Mouse (Mus musculus): Measurements from ENCODE around the gene Spon1. TPM values are rescaled to one million over a fixed set of nuclear protein-coding genes. Genes with fewer than 3 reads are reported as not detected.

Spon1 gene
- polyA plus RNA-seq, 1 experiment from 2014 or later = 22.7 TPM

GRCm38 (mm10) chr7:113791991-113792390 lies 26.2 kb downstream of the Spon1 start:
- Histone ChIP-seq H3K4me1 (no peaks in the 10 kb centered on the region), H3K9ac (no peak overlapping the region), H3K36me3 (no peaks in the 10 kb centered on the region), H3K4me2 (replicated peaks) (no peak overlapping the region), H3K27me3 (no peaks in the 10 kb centered on the region), H3K27ac (no peak overlapping the region), H3K4me3 (no peak overlapping the region), H3K9me3 (no peaks in the 10 kb centered on the region)
- 65% methylated on average over 5 of the region's 5 CpGs for WGBS
- no peak for ATAC-seq (ENCODE audit: insufficient number of reproducible peaks, insufficient read depth, low FRiP score, low TSS enrichment)

- Histone ChIP-seq H3K4me2 (replicated peaks) (no peak overlapping the region), H3K36me3 (no peaks in the 10 kb centered on the region), H3K27ac (no peak overlapping the region), H3K9ac (no peak overlapping the region), H3K27me3 (no peaks in the 10 kb centered on the region), H3K9me3 (no peaks in the 10 kb centered on the region), H3K4me3 (no peak overlapping the region), H3K4me1 (no peaks in the 10 kb centered on the region)
- 67% methylated on average over 3 of the region's 3 CpGs for WGBS
- ATAC-seq (ENCODE audit: insufficient number of reproducible peaks, insufficient read depth, low FRiP score, low TSS enrichment) = no peak
These were observed 27.1 kb downstream of the Spon1 start for GRCm38 (mm10) chr7:113792871-113793270.

GRCm38 (mm10) chr7:113795209-113795608 lies 29.4 kb downstream of the Spon1 start:
- H3K36me3 ChIP-seq = no peaks in the 10 kb centered on the region
- no peaks in the 10 kb centered on the region for H3K27me3 ChIP-seq
- no peaks in the 10 kb centered on the region for H3K4me1 ChIP-seq
- H3K9ac ChIP-seq = no peak overlapping the region
- H3K27ac ChIP-seq = no peak overlapping the region
- 71% methylated on average over 5 of the region's 5 CpGs for WGBS
- H3K4me2 ChIP-seq (replicated peaks) = no peak overlapping the region
- H3K4me3 ChIP-seq = no peak overlapping the region
- no peaks in the 10 kb centered on the region for H3K9me3 ChIP-seq
- ATAC-seq (ENCODE audit: insufficient number of reproducible peaks, insufficient read depth, low FRiP score, low TSS enrichment) = no peak

- no peak for ATAC-seq (ENCODE audit: insufficient number of reproducible peaks, insufficient read depth, low FRiP score, low TSS enrichment)
- Histone ChIP-seq H3K36me3 (no peaks in the 10 kb centered on the region), H3K27me3 (no peaks in the 10 kb centered on the region), H3K9me3 (no peaks in the 10 kb centered on the region), H3K9ac (no peak overlapping the region), H3K27ac (no peak overlapping the region), H3K4me2 (replicated peaks) (no peak overlapping the region), H3K4me3 (no peak overlapping the region), H3K4me1 (no peaks in the 10 kb centered on the region)
- WGBS = 84% methylated on average over 4 of the region's 4 CpGs
These were observed 31.3 kb downstream of the Spon1 start for GRCm38 (mm10) chr7:113797134-113797533.

DNA sequence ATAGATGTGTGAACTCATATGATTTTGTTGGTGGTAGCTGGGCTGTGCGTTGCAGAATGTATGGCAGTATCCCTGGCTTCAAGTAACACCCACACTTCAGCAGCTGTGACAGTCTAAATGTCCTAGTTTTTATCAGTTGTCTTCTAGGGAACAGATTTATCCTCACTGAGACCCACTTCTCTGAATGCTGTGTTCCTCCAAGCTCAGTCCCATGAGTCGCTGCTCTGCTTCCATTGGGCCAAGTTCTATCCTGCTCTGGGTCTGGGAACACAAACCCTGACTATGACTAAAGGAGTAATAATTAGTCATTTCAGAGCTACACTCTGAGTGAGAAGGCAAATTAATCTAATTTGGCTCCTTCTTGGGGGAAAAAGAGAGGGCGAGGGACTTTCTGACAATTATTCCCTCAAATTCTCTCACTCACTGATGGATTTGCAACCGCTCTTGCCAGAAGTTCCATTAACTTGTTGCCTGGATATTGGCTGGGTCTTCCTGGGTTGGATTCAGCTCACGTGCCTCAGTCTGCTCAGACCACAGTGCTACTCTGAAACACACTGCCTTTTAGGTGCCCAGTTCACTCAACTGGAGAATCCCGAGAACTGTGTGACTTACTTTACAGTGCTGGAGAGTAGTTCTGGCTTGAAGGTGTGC lies 32.9 kb downstream of the Spon1 start:
- Histone ChIP-seq H3K36me3 (no peaks in the 10 kb centered on the region), H3K4me2 (replicated peaks) (no peak overlapping the region), H3K9ac (no peak overlapping the region), H3K27ac (no peak overlapping the region), H3K4me1 (no peaks in the 10 kb centered on the region), H3K27me3 (no peaks in the 10 kb centered on the region), H3K9me3 (no peaks in the 10 kb centered on the region), H3K4me3 (no peak overlapping the region)
- WGBS = 87% methylated on average over 6 of the region's 6 CpGs
- no peak for ATAC-seq (ENCODE audit: insufficient number of reproducible peaks, insufficient read depth, low FRiP score, low TSS enrichment)

DNA sequence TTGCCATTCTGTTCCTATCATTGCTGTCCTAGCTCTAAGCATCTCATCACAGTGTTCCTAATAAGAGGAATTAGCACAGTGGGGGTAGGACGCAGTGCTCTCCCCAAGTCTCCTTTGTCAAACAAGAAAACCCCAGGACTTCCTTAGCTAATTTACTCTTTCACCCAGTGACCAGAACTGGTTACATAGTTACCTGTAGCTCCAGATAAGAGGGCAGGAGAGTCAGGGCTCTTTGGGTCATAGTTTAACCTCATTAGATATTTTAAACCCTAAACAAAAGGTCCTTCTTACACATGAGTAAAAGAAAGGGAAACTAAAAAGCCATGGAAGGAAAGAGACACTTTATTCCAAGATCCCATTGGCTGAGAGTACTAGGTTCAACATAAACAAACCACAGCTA lies 44.0 kb downstream of the Spon1 start:
- Histone ChIP-seq H3K27ac (no peak overlapping the region), H3K36me3 (no peaks in the 10 kb centered on the region), H3K9me3 (no peaks in the 10 kb centered on the region), H3K9ac (no peak overlapping the region), H3K4me1 (no peaks in the 10 kb centered on the region), H3K4me2 (replicated peaks) (no peak overlapping the region), H3K4me3 (no peak overlapping the region), H3K27me3 (no peaks in the 10 kb centered on the region)
- 73% methylated on average over 1 of the region's 1 CpGs for WGBS
- no peak for ATAC-seq (ENCODE audit: insufficient number of reproducible peaks, insufficient read depth, low FRiP score, low TSS enrichment)

GRCm38 (mm10) chr7:113811376-113812158 lies 45.8 kb downstream of the Spon1 start:
- Histone ChIP-seq H3K4me2 (replicated peaks) (no peak overlapping the region), H3K9me3 (no peaks in the 10 kb centered on the region), H3K27me3 (no peaks in the 10 kb centered on the region), H3K4me3 (no peak overlapping the region), H3K9ac (no peak overlapping the region), H3K27ac (no peak overlapping the region), H3K36me3 (no peaks in the 10 kb centered on the region), H3K4me1 (no peaks in the 10 kb centered on the region)
- no peak for ATAC-seq (ENCODE audit: insufficient number of reproducible peaks, insufficient read depth, low FRiP score, low TSS enrichment)
- WGBS = 79% methylated on average over 10 of the region's 10 CpGs

DNA sequence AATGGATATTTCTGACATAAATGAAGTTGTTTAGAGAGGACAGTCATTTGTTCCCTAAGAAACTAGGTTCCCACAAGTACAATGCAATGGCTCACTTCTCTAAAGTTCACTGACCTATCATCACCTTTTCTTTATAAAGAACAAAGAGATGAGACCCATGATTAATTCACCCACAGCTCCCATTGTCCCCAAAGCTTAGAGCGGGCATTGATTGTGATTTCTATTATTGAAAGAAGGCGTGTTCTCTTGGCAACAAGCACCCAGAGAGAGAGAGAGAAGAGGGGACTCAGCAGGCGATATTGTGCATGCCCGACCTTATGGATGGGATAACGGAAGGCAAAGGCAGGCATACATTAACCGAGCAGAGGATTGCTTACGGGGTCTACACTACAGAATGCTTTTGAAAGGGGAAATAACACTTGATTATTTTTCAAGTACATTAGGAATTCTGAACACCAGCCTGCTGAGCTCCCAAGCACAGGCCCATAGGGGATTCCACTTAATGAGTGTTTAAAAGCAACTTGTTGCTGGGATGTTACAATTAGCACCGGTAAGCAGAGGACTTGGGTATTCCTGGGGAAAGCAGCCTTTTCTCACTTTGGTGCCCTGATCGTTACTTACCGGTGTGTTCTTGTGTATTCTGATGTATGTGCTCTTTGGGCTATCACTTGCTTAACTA lies 48.4 kb downstream of the Spon1 start:
- Histone ChIP-seq H3K4me3 (no peak overlapping the region), H3K27ac (no peak overlapping the region), H3K9me3 (no peaks in the 10 kb centered on the region), H3K4me1 (no peaks in the 10 kb centered on the region), H3K36me3 (no peaks in the 10 kb centered on the region), H3K4me2 (replicated peaks) (no peak overlapping the region), H3K27me3 (no peaks in the 10 kb centered on the region), H3K9ac (no peak overlapping the region)
- WGBS = 78% methylated on average over 10 of the region's 10 CpGs
- ATAC-seq (ENCODE audit: insufficient number of reproducible peaks, insufficient read depth, low FRiP score, low TSS enrichment) = no peak

- Histone ChIP-seq H3K9ac (no peak overlapping the region), H3K36me3 (no peaks in the 10 kb centered on the region), H3K4me2 (replicated peaks) (no peak overlapping the region), H3K4me3 (no peak overlapping the region), H3K27me3 (no peaks in the 10 kb centered on the region), H3K9me3 (no peaks in the 10 kb centered on the region), H3K4me1 (no peaks in the 10 kb centered on the region), H3K27ac (no peak overlapping the region)
- ATAC-seq (ENCODE audit: insufficient number of reproducible peaks, insufficient read depth, low FRiP score, low TSS enrichment) = no peak
- 75% methylated on average over 5 of the region's 5 CpGs for WGBS
These were observed 49.9 kb downstream of the Spon1 start for GRCm38 (mm10) chr7:113815726-113816125.

GRCm38 (mm10) chr7:113816827-113817334 lies 51.1 kb downstream of the Spon1 start:
- Histone ChIP-seq H3K4me1 (no peaks in the 10 kb centered on the region), H3K9me3 (no peaks in the 10 kb centered on the region), H3K36me3 (no peaks in the 10 kb centered on the region), H3K9ac (no peak overlapping the region), H3K4me3 (no peak overlapping the region), H3K27ac (no peak overlapping the region), H3K27me3 (no peaks in the 10 kb centered on the region), H3K4me2 (replicated peaks) (no peak overlapping the region)
- 85% methylated on average over 7 of the region's 7 CpGs for WGBS
- ATAC-seq (ENCODE audit: insufficient number of reproducible peaks, insufficient read depth, low FRiP score, low TSS enrichment) = no peak

GRCm38 (mm10) chr7:113818116-113818515 lies 52.3 kb downstream of the Spon1 start:
- Histone ChIP-seq H3K4me2 (replicated peaks) (no peak overlapping the region), H3K27me3 (no peaks in the 10 kb centered on the region), H3K4me1 (no peaks in the 10 kb centered on the region), H3K9me3 (no peaks in the 10 kb centered on the region), H3K4me3 (no peak overlapping the region), H3K27ac (no peak overlapping the region), H3K9ac (no peak overlapping the region), H3K36me3 (no peaks in the 10 kb centered on the region)
- WGBS = 54% methylated on average over 6 of the region's 6 CpGs
- no peak for ATAC-seq (ENCODE audit: insufficient number of reproducible peaks, insufficient read depth, low FRiP score, low TSS enrichment)

GRCm38 (mm10) chr7:113820213-113820612 lies 54.4 kb downstream of the Spon1 start:
- Histone ChIP-seq H3K4me1 (no peaks in the 10 kb centered on the region), H3K36me3 (no peaks in the 10 kb centered on the region), H3K9ac (no peak overlapping the region), H3K27ac (no peak overlapping the region), H3K4me2 (replicated peaks) (no peak overlapping the region), H3K4me3 (no peak overlapping the region), H3K27me3 (no peaks in the 10 kb centered on the region), H3K9me3 (no peaks in the 10 kb centered on the region)
- ATAC-seq (ENCODE audit: insufficient number of reproducible peaks, insufficient read depth, low FRiP score, low TSS enrichment) = no peak
- WGBS = 84% methylated on average over 2 of the region's 2 CpGs

Data from embryonic facial prominence, embryonic 12.5 days (tissue).